Comparison of ENCODE assay signal across 27 mouse cellular contexts in the genomic region with DNA sequence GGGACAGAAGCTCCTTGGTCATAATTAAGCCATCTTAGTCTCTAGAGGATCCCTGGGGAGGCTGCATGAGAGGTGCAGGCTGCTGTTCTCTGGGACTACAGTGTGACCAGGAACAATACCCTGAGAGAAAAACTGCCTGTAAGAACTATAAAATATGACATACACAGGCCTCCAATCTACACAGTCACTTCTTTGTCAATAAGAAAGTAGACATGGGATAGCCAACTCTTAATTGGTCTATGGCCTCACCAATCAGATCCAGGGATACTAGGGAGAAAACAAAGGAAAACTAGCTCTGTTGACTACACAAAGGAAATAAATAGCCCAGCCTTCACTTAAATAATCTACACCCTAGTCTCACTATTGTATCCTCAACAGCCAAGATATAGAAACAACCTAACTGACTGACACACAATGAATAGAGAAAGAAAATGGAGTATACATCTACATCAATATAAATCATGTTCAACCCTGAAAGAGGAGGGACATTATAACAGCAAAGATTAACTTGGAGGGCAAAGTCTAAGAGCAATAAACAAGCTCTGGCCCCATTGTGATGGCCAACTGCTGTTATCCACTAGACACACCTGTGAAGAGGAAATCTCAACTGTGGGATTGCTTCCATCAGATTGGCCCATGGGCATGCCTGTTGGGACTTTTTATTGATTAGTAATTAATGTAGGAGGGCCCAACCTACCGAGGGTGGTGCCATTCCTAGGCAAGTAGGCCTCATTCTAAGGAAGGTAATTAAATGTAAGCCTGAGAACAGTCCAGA.
DNase-seq lines count a peak whose midpoint lies in the region; ATAC-seq and TF ChIP-seq lines count a peak whose summit lies in the region.
"Had no signal": no experiment of that assay in that cellular context is flagged by ENCODE, and none has a peak within 500 bp of the region (broad histone marks: within the 10 kb centered on the region; RNA-seq: fewer than 3 reads in every experiment).

No protein-coding gene starts in this region.

- no peak for TF ChIP-seq CTCF in small intestine, adult 2 months (IDR thresholded peaks at IDR 0.05; ENCODE audit: extremely low read depth, insufficient read length, insufficient replicate concordance, low read depth, low read length)
- TF ChIP-seq CTCF in lung, adult 2 months (IDR thresholded peaks at IDR 0.05; ENCODE audit: insufficient read depth, low read length) = no peak

- no peaks in the 10 kb centered on the region for H3K27me3 ChIP-seq in intestine, embryonic 16.5 days (replicated peaks; ENCODE audit: control insufficient read depth, insufficient read depth, low read length)
- no peaks in the 10 kb centered on the region for H3K27me3 ChIP-seq in small intestine, adult 2 months (ENCODE audit: control insufficient read depth, insufficient read depth, low read length)
- H3K27me3 ChIP-seq in forebrain, embryonic 16.5 days (replicated peaks; ENCODE audit: control insufficient read depth, insufficient read depth, low read length) = no peaks in the 10 kb centered on the region
- H3K27me3 ChIP-seq: embryonic facial prominence, embryonic 13.5 days; forebrain, embryonic 15.5 days; hindbrain, embryonic 13.5 days had no signal

- H3K9me3 ChIP-seq in intestine, embryonic 16.5 days (ENCODE audit: control insufficient read depth, low read length) = no peaks in the 10 kb centered on the region
- no peaks in the 10 kb centered on the region for H3K9me3 ChIP-seq in forebrain, embryonic 16.5 days (ENCODE audit: control insufficient read depth, low read length)
- H3K9me3 ChIP-seq: embryonic facial prominence, embryonic 10.5 days; embryonic facial prominence, embryonic 13.5 days; forebrain, embryonic 12.5 days; forebrain, embryonic 15.5 days; hindbrain, embryonic 10.5 days; hindbrain, embryonic 13.5 days had no signal

- TF ChIP-seq POLR2A in small intestine, adult 2 months (IDR thresholded peaks at IDR 0.05; ENCODE audit: low read depth, low read length) = no peak
- no peak for TF ChIP-seq POLR2A in lung, adult 2 months (IDR thresholded peaks at IDR 0.05; ENCODE audit: borderline replicate concordance, extremely low read depth, low read depth, low read length)

- no peaks in the 10 kb centered on the region for H3K36me3 ChIP-seq in intestine, embryonic 16.5 days (ENCODE audit: control insufficient read depth, insufficient read depth, low read length)
- H3K36me3 ChIP-seq in small intestine, adult 2 months (ENCODE audit: control insufficient read depth, insufficient read depth, low read length) = no peaks in the 10 kb centered on the region
- H3K36me3 ChIP-seq in forebrain, embryonic 16.5 days (ENCODE audit: control insufficient read depth, insufficient read depth) = no peaks in the 10 kb centered on the region
- H3K36me3 ChIP-seq: embryonic facial prominence, embryonic 10.5 days; embryonic facial prominence, embryonic 13.5 days; forebrain, embryonic 12.5 days; forebrain, embryonic 15.5 days; hindbrain, embryonic 10.5 days; hindbrain, embryonic 13.5 days had no signal

- H3K27ac ChIP-seq in intestine, embryonic 16.5 days (ENCODE audit: low read length) = no peak overlapping the region
- peak overlapping the region; percentile 17 for H3K27ac ChIP-seq in small intestine, adult 2 months (ENCODE audit: insufficient read depth, low read depth, low read length)
- H3K27ac ChIP-seq in forebrain, embryonic 16.5 days (ENCODE audit: low read length) = no peak overlapping the region
- H3K27ac ChIP-seq: embryonic facial prominence, embryonic 10.5 days; embryonic facial prominence, embryonic 13.5 days; forebrain, embryonic 12.5 days; forebrain, embryonic 15.5 days; hindbrain, embryonic 10.5 days; hindbrain, embryonic 13.5 days had no signal

- peak; percentile 98 for ATAC-seq in intestine, embryonic 16.5 days
- ATAC-seq in forebrain, embryonic 16.5 days = no peak
- ATAC-seq: CD4-positive, CD25-positive, alpha-beta regulatory T cell, adult 4 months; forebrain, embryonic 15.5 days; hindbrain, embryonic 16.5 days had no signal

- no peak overlapping the region for H3K4me3 ChIP-seq in intestine, embryonic 16.5 days (ENCODE audit: low read length)
- H3K4me3 ChIP-seq in small intestine, adult 2 months (ENCODE audit: low read depth, low read length) = no peak overlapping the region
- H3K4me3 ChIP-seq in lung, adult 2 months (replicated peaks; ENCODE audit: extremely low read depth, low read depth, low read length) = no peak overlapping the region
- H3K4me3 ChIP-seq in forebrain, embryonic 16.5 days (replicated peaks; ENCODE audit: low read length) = no peak overlapping the region
- H3K4me3 ChIP-seq: embryonic facial prominence, embryonic 10.5 days; embryonic facial prominence, embryonic 13.5 days; erythroblast, embryonic 14.5 days; forebrain, embryonic 12.5 days; forebrain, embryonic 15.5 days; hindbrain, embryonic 10.5 days; hindbrain, embryonic 13.5 days had no signal

- H3K4me2 ChIP-seq in intestine, embryonic 16.5 days (ENCODE audit: low read depth, low read length) = no peak overlapping the region
- H3K4me2 ChIP-seq in forebrain, embryonic 16.5 days (ENCODE audit: low read length) = no peak overlapping the region
- H3K4me2 ChIP-seq: embryonic facial prominence, embryonic 13.5 days; forebrain, embryonic 12.5 days; forebrain, embryonic 15.5 days; heart, embryonic 11.5 days; hindbrain, embryonic 13.5 days had no signal

- DNase-seq in kidney, adult 9 months = peak; percentile 7
- no peak for DNase-seq in kidney, adult 8-10 months
- no peak for DNase-seq in layer of hippocampus, adult 9-10 months (ENCODE audit: low spot score)
- DNase-seq in lung, adult 2 months = no peak
- DNase-seq: adrenal gland, adult 2 months; adrenal gland, postnatal 14 days; cerebellum, adult 11 months; cerebellum, adult 2 months; cerebellum, postnatal 10 days; cerebellum, postnatal 36 days; embryo, embryonic 11 days; gastrocnemius, postnatal 10 days; gastrocnemius, postnatal 36 days; heart, postnatal 36 days had no signal

- WGBS in intestine, embryonic 16.5 days = 52% methylated on average over 1 of the region's 1 CpGs
- WGBS in small intestine, adult 2 months = 22% methylated on average over 1 of the region's 1 CpGs
- 63% methylated on average over 1 of the region's 1 CpGs for WGBS in lung, adult 2 months
- WGBS in forebrain, embryonic 16.5 days = 81% methylated on average over 1 of the region's 1 CpGs

- no peaks in the 10 kb centered on the region for H3K4me1 ChIP-seq in intestine, embryonic 16.5 days (ENCODE audit: control insufficient read depth, insufficient read depth, low read length)
- H3K4me1 ChIP-seq in small intestine, adult 2 months (ENCODE audit: control insufficient read depth, insufficient read depth, insufficient read length, low read length) = peaks cover 9% of the 10 kb centered on the region; the same call in 1 of the 2 replicates
- H3K4me1 ChIP-seq in lung, adult 2 months (ENCODE audit: control insufficient read depth, insufficient read depth, low read length) = no peaks in the 10 kb centered on the region
- no peaks in the 10 kb centered on the region for H3K4me1 ChIP-seq in forebrain, embryonic 16.5 days (replicated peaks; ENCODE audit: control insufficient read depth, insufficient read depth, low read length)
- H3K4me1 ChIP-seq: embryonic facial prominence, embryonic 13.5 days; forebrain, embryonic 12.5 days had no signal

- H3K9ac ChIP-seq in intestine, embryonic 16.5 days (ENCODE audit: low read depth, low read length) = no peak overlapping the region
- no peak overlapping the region for H3K9ac ChIP-seq in forebrain, embryonic 16.5 days (replicated peaks; ENCODE audit: low read depth, low read length)
- H3K9ac ChIP-seq: embryonic facial prominence, embryonic 13.5 days; forebrain, embryonic 12.5 days; forebrain, embryonic 15.5 days; hindbrain, embryonic 13.5 days had no signal
